Mouse (Mus musculus) kidney, adult 2 months (tissue): ENCODE measurements at regions not wholly inside any gene's neighbourhood (a gene's known extent, or its start where the extent isn't known, plus 50 kb on each side); places are given as distances from the start of the nearest gene placed in this dataset.

Source experiments
- DNase-seq: peaks from one replicate; pipeline ENCODE4 v3.0.0; 2021
- H3K27ac ChIP-seq: fragments of 200-500 bp; 2 replicates; pipeline ENCODE4 v1.5.1; 2012; ENCODE audit warnings: low read depth, low read length, control low read depth, inconsistent platforms; ENCODE audit not compliant: insufficient read depth
- H3K27me3 ChIP-seq: fragments of 200-500 bp; replicated peaks from 2 replicates; pipeline ENCODE4 v1.6.1; 2012; ENCODE audit warnings: mild to moderate bottlenecking, moderate library complexity, low read length, inconsistent platforms; ENCODE audit not compliant: control insufficient read depth, insufficient read depth
- H3K36me3 ChIP-seq: fragments of 200-500 bp; 2 replicates; pipeline ENCODE4 v1.6.1; 2012; ENCODE audit warnings: mild to moderate bottlenecking, moderate library complexity, low read length, inconsistent platforms; ENCODE audit not compliant: control insufficient read depth, insufficient read depth
- H3K4me1 ChIP-seq: fragments of 200-500 bp; 2 replicates; pipeline ENCODE4 v1.6.1; 2011; ENCODE audit warnings: low read length; ENCODE audit not compliant: control insufficient read depth, insufficient read depth
- H3K4me3 ChIP-seq: fragments of 200-500 bp; 2 replicates; pipeline ENCODE4 v1.5.1; 2011; ENCODE audit warnings: mild to moderate bottlenecking, low read depth, low read length, control low read depth; ENCODE audit not compliant: insufficient read depth
- CTCF ChIP-seq: fragments of 200-500 bp; conservative IDR thresholded peaks from 2 replicates; pipeline ENCODE4 v1.5.1; 2011; ENCODE audit warnings: low read depth, mild to moderate bottlenecking, control low read depth, low read length, moderate library complexity, mixed read lengths; ENCODE audit not compliant: insufficient read depth, insufficient read length
- POLR2A ChIP-seq: fragments of 200-500 bp; IDR thresholded peaks from one replicate; pipeline ENCODE4 v1.6.1; 2011; ENCODE audit warnings: low read depth, low read length, control low read depth
- whole genome bisulfite sequencing: fragments of 180-500 bp; shearing (Covaris S2); methylation state at CpG from one replicate; pipeline ENCODE4 v1.1.7; 2018; 5-methylcytosine and 5-hydroxymethylcytosine counted together

DNA sequence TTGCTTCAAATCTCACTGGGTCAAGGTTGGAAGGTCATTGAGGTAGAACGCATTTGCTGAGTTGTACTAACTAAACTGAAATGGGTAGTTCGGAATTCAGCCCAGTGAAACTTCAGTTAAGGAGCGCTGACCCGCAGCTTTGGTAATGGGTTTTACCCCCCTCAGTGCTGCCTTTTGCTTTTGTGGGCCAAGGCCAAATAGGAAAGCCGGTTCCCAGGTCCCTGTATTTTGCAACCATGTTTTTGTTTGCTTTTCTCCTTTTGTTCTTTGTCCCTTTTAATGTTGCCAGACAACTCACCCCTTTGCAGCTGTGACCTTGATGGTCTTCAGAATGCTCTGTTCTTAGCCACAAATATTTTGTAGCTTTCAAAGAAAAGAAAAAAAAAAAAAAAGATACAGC, 98.7 kb upstream of the Psmd7 start:
- no peak overlapping the region for H3K4me3 ChIP-seq
- WGBS = 48% methylated on average over 5 of the region's 5 CpGs
- no peak overlapping the region for H3K27ac ChIP-seq
- H3K4me1 ChIP-seq = no peaks in the 10 kb centered on the region
- TF ChIP-seq CTCF (no peak), POLR2A (no peak)
- DNase-seq = peak; percentile 8
- no peaks in the 10 kb centered on the region for H3K36me3 ChIP-seq
- H3K27me3 ChIP-seq = no peaks in the 10 kb centered on the region

DNA sequence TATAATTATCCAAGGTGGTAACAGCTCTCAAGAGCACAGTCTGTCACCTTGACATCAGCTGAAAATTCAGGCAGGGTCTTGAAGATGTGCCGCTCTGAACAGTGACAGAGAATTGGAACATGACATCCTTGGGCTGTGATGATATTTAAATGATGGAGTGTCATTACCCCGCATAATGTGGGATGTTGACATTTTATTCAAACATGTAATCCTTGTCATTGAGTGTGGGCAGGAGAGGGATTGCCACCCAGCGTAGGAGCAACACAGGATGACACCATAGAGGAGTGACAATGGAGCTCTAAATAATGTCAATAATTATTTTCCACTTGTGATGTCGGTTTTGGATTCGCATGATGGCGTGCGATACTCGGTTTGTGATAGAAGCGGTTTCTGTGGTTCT, 99.3 kb upstream of the Psmd7 start:
- H3K36me3 ChIP-seq = no peaks in the 10 kb centered on the region
- H3K4me3 ChIP-seq = no peak overlapping the region
- TF ChIP-seq POLR2A = no peak
- TF ChIP-seq CTCF = no peak
- no peaks in the 10 kb centered on the region for H3K27me3 ChIP-seq
- 96% methylated on average over 9 of the region's 9 CpGs for WGBS
- H3K4me1 ChIP-seq = no peaks in the 10 kb centered on the region
- no peak overlapping the region for H3K27ac ChIP-seq
- DNase-seq = no peak

DNA sequence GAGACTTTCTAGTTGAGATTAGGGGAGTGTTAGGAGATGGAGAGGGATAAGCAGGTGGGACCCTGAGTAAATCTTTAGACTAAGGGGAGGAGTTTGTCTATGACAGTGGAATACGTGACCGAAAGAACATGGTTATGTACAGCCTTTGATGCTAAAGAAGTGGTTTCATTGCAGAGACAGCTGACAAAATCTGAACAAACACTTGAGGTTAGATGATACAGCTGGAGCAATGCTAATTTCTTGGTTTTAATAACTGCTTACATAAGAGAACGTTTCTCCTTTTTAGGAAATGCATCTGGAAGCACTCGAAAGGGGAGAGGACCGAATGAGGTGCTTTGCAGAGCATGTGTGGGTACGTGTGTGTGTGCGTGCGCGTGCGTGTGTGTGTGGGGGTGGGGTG, 100.8 kb upstream of the Psmd7 start:
- TF ChIP-seq POLR2A = no peak
- TF ChIP-seq CTCF = no peak
- WGBS = 88% methylated on average over 10 of the region's 10 CpGs
- Histone ChIP-seq H3K4me1 (no peaks in the 10 kb centered on the region), H3K27me3 (no peaks in the 10 kb centered on the region), H3K4me3 (no peak overlapping the region), H3K27ac (no peak overlapping the region), H3K36me3 (no peaks in the 10 kb centered on the region)
- DNase-seq = no peak

DNA sequence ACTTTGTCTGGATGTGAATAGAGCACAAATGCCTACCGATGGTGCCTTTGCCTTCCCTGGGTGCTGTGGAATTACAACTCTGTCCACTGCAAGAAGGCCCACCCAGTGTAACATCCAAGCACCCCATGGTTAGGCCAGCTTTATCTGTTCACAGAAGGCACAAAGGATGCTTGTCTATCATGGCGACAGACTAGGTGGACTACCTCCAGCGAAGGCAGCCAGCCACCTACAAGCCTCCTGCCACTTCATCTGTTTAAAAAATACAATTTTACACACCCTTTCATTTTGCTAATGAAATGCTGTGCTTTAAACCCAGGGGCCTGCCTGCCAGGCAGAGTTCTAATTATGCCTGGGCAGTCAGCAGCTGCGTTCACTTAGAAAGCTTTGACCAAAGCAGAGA, 103.0 kb upstream of the Psmd7 start:
- DNase-seq = no peak
- TF ChIP-seq POLR2A (no peak), CTCF (no peak)
- H3K27ac ChIP-seq = no peak overlapping the region
- H3K36me3 ChIP-seq = no peaks in the 10 kb centered on the region
- WGBS = 92% methylated on average over 4 of the region's 4 CpGs
- no peaks in the 10 kb centered on the region for H3K4me1 ChIP-seq
- no peaks in the 10 kb centered on the region for H3K27me3 ChIP-seq
- H3K4me3 ChIP-seq = no peak overlapping the region

DNA sequence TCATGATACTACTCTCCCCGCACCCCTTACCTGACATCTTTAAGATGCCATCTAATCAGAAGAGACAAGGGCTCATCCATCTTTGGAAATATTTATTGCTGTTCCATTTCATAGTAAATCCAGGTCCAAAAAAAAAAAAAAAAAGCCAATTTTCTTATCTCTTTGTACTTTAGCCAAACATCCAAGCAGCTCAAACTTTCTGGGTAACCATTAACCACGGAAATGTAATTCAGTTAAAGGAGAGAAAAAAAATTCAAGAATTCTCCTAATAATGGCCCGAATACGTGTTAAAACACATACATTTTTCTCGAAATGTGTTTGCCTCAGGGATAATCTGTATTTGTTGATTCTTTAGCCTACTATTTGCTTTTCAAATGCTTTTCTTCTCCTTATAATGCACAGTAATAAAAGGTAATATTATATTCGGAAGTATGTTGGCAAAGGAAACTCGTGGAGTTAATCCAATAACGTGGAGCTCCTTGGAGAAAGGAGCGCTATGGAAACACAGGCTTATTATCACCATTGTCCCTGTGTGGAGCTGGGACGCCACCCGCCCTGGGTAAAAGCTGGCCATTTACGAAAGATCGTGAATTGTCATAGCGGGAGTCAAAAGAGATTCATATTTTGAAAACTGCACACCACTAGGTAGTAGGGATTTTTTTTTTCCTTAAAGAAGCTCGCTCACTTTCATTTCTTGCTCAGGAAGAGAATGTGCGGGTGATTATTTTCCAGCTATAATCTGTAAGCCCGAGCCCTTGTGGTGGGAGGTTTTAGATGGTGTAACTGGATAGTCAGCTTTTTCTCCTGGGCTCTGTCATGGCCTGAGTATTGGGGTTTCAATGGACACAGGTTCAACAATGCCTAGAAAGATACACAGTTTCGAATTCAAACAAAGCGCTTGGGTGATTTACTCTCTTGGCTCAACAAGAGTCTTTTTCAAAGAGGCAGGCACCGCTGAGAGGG, 108.4 kb upstream of the Psmd7 start:
- Histone ChIP-seq H3K27me3 (no peaks in the 10 kb centered on the region), H3K27ac (no peak overlapping the region), H3K4me1 (no peaks in the 10 kb centered on the region), H3K4me3 (no peak overlapping the region), H3K36me3 (no peaks in the 10 kb centered on the region)
- TF ChIP-seq CTCF (no peak), POLR2A (no peak)
- no peak for DNase-seq
- WGBS = 51% methylated on average over 20 of the region's 20 CpGs

DNA sequence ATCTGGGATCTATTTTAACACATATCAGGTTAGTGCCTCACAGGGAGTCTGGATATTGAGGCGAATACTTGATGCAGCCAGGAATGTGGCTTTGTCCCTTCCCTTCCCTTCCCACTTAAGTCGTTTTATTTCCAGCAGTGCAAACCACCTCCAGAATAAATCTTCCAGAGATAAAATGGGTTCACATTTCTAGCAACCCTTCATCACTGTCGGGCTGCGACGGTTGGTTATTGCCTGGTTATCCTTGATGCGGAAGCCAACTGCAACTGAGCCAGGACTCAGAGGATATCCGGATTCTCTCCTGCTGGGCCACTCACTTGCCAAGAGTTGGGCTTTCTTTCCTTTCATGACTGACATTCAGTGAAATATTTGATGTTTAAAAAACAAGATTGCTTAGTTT, 111.0 kb upstream of the Psmd7 start:
- H3K4me1 ChIP-seq = no peaks in the 10 kb centered on the region
- H3K27me3 ChIP-seq = no peaks in the 10 kb centered on the region
- H3K27ac ChIP-seq = no peak overlapping the region
- no peak for TF ChIP-seq POLR2A
- TF ChIP-seq CTCF = no peak
- no peak for DNase-seq
- no peaks in the 10 kb centered on the region for H3K36me3 ChIP-seq
- no peak overlapping the region for H3K4me3 ChIP-seq
- WGBS = 37% methylated on average over 7 of the region's 7 CpGs

DNA sequence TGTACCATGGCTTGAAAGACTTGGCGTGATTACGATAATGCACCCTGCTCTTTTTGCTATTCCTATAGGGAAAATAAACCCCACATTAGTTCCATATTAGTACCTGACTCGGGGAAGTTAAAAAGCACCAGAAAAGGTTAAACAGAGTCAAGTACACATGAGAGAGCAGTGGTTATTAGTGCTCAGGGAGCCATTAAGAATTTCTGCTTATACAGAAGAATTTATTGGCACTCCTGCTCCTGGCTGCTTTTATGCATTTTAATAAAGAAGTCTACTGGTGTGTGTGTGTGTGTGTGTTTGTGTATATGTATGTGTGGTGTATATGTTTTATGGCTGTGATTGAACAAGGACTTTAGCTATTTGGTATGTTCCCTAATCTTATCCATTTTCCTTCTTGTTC, 111.5 kb upstream of the Psmd7 start:
- Histone ChIP-seq H3K4me1 (no peaks in the 10 kb centered on the region), H3K27ac (no peak overlapping the region), H3K4me3 (no peak overlapping the region), H3K36me3 (no peaks in the 10 kb centered on the region), H3K27me3 (no peaks in the 10 kb centered on the region)
- DNase-seq = peak; percentile 4
- no peak for TF ChIP-seq POLR2A
- no peak for TF ChIP-seq CTCF
- 46% methylated on average over 3 of the region's 3 CpGs for WGBS
